Mouse (Mus musculus) MN1 (cell line): Measurements from ENCODE around the gene Kcng1.

Source experiments
- DNase-seq: peaks from one replicate; pipeline ENCODE4 v3.0.0-alpha.2; 2016; ENCODE audit warnings: low spot score

Kcng1 gene

DNA sequence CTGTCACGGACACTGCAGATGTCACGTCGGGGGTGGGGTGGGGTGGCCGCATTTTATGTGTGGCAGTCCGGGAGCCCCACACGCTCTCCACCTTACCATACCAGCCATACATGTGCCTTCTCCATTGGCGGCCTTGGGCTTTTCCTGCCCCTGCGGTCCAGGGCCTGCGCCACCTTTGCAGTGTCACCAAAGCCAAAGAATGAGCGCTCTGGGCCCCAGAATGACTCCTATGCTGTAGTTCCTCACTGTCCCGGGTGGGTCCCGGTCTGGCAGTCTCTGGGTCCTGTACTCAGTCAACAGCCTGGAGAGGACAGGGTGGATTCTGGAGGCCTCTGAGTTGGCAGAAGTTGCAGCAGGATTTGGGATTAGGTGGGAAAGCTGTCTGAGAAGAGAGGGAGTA is at the start of gene Kcng1:
Gene Kcng1 (minus strand): TSS at position 155 of the 400 bp plus-strand sequence.
- no peak for DNase-seq

DNA sequence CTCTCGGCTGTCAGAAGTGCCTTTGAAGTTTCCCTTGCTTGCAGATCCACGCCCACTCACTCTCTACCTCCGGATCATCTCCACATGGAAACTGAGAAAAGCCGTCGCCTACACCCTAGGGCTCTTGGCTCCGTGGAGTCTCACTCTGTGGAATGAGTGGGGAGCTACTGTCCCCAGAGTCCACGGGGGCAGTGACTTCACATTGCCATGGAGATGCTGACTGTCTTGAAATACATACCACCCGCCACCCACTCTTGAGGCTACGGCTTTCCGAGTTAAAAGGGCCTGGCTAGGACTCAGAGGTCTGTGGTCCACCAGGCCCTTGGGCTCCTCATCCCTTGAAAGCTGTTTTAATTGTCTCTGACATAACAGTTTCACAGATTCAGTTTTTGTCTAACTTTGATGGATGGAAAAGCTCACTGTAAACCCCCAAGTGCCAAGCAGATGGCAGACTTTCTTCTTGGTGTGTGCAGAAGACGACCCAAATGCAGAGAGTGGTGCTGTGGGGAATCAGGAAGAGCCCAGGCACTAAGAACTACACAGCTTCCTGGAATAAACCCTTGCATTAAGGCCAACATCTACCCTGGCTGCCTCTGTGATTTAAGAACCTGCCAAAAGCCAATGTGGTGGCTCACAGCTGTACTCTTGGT is 49.0 kb upstream of the Kcng1 start:
- DNase-seq = no peak

DNA sequence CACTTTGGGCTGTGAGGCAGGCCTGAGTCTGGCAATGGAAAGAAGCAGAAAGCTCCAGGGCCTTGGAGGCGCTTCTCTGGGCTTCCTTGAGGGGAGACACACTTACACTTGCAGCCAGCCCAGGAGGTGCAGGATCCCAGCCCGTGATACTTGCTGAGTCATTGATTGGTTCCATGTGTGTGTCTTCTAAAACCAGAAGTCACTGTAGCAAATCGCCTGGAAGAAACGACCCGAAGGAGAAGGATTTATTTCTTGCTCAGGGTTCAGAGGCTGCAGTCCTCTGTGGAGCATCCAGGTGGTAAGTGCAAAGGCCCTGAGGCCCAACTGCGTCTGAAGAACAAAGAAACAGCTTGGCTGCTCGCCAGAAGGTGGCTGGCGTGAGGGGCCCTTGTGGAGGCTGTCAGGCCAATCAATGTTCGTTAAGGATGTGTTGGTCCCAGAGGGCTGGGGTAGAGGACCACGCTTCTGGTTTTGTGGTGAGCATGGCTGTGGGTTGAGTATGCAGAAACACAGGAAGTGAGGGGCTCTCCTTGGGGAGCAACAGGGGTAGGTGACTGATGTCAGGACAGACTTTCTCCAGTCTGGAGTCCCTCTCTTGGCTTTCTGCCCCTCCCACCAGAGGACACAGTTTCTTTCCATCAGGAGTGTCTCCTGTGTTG is 40.3 kb upstream of the Kcng1 start:
- no peak for DNase-seq

DNA sequence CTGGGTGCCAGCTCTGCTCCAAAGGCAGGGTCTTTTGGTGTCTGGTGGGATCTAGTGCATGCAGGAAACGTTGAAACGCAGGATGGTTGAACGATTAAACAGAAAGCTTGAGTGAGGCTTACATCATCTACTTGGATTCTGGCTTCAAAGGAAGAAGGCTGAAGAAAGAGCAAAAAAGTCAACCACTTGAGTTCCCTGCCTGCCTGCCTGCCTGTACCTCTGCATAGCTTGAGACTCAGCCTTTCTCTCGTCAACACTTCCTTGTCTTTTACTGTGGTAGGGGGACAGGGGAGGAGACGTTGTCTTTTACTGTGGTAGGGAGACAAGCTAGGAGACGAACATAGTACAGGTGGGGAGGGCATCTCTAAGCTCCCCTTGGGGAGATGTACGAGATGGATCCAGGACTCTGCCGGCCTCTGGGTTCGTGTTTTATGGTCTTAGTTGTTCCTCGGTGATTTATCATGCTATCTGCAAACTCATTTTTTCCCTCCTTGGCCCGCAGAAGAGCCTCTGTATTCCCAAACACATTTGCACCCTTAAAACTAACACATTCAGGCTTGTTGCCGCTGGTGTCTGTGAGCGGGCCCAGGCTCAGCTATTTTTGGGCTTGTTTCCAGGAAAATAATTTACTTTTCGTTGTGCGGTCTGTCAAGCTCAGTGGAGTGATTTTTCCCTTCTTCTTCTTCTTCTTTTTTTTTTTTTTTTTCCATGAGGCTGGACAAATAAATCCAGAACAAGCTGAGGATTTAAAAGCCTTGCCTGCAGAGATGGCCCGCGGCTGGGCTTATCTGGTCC is 39.0 kb upstream of the Kcng1 start:
- DNase-seq = no peak

DNA sequence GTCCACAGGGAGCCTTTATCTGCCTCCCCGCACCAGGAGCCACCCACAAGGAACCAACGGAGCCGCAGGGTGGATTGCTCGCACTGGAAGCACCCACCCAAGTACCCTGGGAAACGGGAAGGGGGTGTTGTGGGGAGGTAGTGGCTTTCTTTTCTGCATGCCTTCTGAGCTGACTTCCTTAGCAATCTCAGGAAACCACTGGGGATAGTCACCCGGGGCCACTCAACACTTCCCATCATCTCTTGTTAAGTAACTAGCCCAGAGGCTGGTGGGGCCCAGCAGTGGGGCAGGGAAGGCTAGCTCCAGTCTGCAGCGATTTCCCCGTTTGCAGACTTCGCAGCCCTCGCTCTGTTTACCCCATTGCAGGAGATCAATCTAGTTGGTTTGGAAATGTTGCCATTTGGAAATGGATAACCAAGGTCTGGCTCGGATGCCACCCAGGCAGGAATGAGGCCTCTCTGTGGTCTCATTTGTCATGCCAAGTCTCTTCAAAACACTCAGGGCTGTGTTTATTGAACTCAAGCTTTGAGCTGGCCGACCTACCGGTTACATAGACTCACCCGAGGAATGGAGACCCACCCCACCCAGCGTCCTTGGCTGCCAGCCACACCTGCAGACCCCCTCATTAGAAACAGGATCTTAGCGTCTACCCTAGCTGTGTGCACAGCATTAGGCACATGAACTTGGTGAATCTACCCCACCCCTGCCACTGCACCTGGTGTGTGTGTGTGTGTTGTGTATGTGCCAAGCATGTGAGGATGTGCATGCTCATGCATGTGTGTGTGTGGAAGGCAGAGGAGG is 33.3 kb upstream of the Kcng1 start:
- no peak for DNase-seq

DNA sequence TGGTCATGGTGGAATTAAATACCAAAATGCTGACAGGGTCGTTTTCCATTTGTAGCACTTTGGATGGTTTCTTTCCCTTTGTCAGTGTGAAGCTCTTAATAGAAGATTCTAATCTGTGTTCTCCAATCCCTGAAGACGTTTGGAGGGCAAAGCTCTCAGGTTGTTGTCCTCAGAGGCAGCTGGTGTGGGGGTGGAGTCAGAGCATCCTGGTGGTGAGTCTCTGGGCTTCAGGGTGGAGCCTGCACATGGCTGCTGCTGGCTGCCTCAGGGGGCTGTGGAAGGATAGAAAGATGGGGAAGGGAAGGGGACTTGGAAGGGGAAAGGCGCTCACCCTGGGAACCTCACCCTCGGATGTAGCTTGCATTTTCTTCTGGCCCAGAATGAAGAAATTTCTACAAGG is 31.0 kb upstream of the Kcng1 start:
- DNase-seq = no peak

DNA sequence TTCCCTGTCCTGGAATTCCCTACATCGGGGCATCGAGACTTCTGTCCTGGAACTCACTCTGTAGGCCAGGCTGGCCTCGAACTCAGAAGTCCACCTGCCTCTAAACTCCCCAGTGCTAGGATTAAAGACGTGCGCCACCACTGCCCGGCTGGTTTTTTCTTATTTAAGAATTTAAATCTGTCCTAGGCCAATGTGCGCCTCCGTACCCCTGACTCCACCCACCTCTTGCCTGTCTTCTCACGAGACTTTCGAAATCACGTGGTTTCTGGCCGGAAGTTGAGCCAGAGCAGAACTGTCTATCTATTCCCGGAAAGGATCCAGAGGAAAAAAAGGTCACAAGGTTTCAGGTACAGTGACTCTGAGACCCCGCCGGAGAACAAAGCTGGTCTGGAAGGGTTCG is 29.5 kb upstream of the Kcng1 start:
- DNase-seq = no peak

DNA sequence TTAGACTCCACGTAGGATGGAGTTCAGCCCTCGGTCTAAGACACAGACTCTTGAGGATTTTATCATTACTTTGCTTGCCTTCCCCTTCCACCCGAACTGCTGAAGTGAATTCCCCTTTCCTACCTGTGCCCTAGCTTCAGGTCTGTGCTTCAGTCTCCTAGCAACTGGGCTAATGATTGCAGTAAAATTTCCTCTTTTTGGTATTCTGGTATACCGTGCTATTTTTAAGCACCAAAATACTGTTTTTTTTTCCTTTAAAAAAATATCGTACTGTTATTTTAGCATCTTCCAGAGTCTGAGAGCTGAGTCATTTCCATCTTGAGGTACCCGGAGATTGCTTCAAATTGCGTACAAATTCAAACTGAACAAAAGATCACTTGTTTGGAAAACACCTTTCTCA is 27.4 kb upstream of the Kcng1 start:
- no peak for DNase-seq

DNA sequence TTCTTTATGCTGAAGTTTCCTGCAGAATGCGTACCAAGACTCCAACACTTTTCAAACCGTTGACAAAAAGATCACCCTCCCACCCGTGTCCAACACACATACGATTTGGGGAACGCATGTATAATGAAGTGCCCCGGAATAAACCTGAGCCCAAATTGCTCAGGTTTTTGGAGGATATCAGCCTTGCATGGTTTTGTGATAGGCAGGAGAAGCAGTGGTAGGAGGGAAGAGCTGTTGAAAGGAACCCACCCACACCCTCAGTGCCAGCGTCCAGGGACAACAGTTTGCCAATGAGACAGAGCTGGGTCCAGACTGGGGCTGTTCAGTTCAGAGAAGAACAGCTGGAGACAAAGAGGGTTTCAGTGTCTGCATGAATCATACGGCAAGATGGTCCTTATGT is 18.1 kb upstream of the Kcng1 start:
- no peak for DNase-seq

DNA sequence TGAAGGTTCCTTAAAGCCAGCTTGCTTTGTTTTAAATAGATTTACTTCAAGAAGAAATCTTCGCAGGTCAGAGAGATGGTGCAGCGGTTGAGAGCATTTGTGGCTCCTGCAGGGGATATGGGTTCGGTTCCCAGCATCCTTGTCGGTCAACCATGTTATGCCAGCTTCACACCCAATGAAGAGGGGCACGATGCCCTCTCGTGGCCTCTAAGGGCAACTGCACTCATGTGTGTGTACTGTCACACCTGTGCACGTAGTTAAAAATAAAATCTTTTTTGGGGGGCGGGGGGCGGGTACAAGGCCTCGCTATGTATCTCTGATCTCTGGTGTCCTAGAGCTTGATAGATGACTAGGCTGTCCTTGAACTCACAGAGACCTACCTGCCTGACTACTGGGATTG is 15.0 kb upstream of the Kcng1 start:
- DNase-seq = no peak

DNA sequence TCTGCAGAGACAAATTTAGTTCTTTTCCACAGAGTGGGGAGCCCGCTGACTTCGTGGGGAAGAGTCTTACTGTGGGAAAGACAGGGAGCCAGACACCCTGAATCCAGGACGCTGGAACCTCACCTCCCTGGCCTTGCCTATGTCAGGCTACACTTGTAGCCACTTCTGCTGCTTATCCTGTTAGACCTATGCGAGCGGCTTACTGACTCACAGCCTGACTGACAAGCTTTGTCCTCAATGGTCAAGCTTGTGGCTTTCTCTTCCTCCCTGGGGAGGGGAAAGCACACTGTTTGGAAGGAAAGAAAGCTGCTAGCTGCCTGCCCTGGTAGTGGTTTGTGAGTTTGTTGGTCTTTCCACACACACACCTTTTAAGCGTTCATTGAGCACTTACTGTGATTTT is 11.0 kb upstream of the Kcng1 start:
- DNase-seq = no peak

DNA sequence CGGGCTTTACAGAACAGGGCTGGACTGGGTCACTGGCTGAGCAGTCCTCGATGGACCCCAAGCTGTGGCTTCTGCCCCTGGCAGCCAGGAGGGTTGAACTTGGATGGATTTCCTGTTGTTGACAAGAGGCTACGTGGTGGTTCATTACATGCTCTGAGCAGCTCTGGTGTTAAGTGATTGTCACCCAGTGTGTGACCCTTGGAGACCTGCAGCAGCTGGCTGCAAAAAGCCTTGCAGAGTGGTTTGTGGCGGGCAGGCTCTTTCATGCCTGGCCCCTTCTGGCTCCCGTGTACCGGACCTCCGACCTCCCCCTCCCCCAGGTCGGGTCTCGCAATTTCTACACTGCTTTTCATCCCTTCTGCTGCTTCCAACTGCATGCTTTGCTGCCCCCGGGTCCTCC is 10.5 kb upstream of the Kcng1 start:
- DNase-seq = no peak

DNA sequence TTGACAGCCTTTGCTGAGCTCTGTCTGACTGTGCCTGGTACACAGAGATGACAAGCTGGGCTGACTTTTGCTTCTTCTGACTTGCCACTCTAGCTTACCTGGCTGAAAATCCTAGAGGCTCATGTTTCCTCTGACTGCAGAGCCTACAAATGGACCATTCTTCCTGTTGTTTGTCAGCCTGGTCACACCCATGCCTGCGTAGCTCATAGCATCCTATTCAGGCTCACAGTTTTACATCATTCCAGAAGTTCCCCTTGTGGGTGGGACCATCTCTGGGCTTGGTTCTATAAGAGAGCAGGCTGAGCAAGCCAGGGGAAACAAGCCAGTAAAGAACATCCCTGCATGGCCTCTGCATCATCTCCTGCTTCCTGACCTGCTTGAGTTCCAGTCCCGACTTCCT is 8.3 kb upstream of the Kcng1 start:
- no peak for DNase-seq

DNA sequence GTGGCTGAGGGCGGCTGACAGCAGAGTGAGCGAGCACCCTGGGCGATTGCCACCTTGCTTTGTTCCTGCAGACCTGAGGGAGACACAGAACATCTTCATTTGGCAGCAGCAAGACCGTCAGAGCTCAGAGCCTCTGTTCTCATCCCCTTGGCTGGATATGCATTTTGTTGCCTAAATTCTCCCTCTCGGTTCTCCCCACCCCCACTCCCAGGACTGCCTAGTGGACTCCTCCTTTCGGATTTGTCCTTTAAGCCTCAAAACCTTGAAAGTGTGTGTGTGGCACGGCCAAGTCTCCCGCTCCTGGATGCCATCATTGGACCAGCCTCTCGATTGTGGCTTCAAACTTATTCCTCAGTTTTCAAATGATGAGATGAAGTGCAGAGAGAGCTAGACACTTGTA is 7.5 kb upstream of the Kcng1 start:
- DNase-seq = no peak

DNA sequence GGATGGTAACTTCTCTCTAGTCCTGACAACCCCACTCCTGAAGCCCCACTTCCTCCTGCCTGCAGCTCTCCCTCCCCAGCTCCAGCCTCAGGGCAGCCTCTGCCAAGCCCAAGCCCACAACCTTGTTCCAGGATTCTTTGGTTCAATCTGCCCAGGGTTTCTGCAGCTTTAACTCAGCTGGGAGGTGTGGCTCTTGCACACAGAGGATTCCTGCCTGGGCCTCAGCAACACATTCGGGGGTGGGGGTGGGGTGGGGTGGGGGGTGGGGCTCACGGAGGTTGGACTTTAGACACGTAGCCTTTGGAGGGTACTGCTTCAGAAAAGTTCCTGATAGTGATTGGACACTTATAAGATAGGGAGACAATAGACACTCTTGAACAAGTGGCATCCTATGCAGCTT is 5.5 kb upstream of the Kcng1 start:
- no peak for DNase-seq

DNA sequence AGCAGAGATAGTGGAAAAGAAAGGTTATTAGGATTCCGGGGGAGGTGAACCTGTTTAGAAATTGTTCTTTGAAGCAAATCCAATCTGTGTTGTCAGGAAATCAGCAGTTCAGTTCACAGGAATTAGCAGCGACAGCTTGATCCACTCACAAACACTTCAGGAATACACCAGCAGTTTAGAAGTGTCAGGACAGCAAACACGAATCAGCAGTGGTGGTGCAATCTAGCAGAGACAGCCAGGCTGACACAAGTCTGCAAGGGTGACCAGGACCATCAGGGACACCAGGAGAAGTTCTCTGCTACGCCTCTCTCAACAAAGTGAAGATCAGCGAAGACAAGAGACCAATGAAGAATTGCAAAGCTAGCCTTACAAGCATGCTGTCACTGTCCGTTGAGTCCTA is 3.6 kb upstream of the Kcng1 start:
- DNase-seq = no peak

DNA sequence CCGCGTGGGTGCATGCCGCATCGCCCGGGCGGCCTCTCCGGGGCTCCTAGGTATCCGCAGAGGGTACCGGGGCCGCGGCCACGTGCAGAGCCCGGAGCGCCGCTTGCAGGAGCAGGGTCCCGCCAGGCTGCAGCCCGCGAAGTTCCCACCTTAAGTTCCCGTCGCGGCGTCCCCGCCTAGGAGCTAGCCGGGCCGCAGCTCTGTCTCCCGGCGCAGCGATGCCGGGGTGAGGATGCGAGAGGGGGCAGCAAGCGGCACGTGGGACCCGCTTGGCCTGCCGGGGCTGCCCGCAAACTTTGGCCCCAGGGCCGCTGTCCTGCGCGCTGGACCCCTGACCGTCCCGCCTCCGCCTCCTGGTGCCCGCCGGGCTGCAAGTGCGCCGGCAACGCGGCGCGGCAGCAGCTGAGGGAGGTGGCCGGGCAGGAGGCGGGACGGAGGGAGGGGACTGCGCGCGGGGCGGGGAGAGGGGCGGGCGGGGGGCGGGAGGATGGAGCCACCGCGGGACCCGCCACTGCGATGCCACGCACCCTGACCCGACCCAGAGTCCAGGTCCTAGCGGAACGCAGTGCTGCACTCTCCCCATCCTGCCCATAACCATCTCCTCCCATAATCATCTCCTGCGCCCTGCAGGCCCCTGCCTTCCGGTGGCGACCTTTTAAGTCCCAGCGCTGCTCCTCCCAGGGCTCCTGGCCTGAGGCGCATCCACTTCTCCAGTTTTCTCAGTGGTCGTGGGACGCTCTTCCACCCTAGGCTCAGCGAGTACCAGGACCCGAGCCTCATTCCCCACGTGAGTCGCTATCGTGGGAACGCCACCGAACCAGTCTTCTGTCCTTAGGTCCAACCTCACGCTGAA is 581 bp downstream of the Kcng1 start:
- DNase-seq = no peak

DNA sequence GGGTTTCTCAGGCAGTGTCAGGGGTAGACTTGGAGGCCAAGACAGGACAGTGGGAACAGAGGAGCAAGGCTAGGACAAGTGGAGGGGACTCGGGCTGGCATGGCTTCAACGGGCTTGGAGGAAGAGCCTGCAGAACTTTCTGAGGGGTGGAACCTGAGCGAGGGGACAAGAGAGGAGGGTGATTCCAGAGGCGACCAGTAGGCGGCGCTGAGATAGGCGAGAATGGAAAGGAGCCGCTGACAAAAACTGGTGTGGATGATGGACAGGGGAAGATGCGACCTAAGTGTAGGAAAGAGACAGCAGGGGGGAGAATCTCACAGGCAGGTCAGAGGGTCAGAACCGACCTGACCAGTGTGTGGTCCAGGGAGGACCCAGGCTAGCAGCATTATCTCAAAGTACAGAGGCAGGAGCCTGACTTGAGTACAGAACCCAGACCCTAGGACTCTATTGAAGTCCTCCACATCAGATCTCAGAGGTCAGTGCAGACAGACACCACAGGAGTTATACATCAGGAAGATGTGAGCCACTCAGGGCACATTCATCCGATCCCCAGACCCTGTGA is 7.1 kb downstream of the Kcng1 start:
- DNase-seq = peak; percentile 20

DNA sequence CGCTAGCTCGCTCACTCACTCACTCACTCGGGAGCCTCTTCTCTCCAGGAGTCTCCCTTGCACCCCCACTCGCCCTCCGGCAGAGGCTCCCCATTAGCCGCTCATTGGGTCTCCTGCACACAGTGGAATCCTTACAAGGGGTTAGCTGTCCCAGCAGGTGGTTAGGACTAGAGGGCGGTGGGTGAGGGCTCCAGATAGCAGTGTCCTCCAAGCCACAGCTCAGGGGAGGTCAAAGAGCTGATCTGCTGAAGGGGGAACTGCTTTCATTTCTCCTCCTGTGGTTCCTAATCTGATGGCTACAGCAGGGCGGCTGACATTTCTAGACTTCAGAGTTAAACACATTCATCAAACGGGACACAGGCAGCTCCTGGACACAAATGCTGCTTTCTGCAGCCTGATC is 8.1 kb downstream of the Kcng1 start:
- DNase-seq = no peak

DNA sequence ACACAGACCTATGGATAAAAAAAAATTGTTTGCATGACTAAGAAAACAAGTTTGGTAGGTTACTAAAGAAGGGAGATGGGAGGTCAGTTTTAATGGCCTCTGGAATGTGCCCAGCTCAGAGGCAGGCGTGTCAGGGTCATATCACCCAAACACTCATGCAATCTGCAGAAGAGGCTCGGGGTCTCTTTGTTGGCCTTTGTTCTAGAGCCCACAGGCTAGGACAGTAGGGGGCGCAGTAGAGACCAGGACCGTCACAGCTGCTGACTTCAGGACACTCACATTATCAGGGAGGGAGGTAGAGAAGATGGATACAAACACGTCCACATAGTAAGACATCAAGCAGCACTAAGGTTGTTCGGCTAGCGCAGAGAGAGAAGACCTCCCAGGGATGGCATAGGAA is 13.5 kb downstream of the Kcng1 start:
- DNase-seq = no peak

DNA sequence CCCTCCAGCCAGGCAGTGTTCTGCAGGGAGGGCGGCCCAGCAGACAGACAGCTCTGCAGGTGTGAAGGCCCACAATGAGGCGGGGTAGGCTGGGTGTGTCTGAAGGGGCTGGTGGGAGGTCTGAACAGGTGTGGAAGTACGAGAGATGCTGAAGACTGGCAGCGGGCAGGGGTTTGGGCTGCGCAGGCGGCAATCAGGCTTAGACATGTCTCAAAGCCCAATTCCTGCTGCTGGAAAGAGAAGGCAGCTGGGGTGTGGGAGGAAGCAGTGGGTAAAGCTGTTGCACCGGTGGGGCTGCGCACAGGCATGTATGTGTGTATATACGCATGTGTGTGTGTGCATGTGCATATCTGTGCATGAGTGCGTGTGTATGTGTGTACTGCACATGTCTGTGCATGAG is 20.6 kb downstream of the Kcng1 start:
- DNase-seq = no peak
